Mouse (Mus musculus) embryonic facial prominence, embryonic 10.5 days (tissue): ENCODE data around the gene Gm42906. TPM values are rescaled to one million over a fixed set of nuclear protein-coding genes. Genes with fewer than 3 reads are reported as not detected.

Source experiments
- DNase-seq: peaks from one replicate; pipeline ENCODE4 v3.0.0-alpha.2; 2017; ENCODE audit warnings: low spot score
- H3K27ac ChIP-seq: fragments of 300-500 bp; sonication (generic); replicated peaks from 2 replicates; pipeline ENCODE4 v1.5.1; 2016; ENCODE audit warnings: mild to moderate bottlenecking
- H3K27me3 ChIP-seq: fragments of 300-500 bp; sonication (generic); replicated peaks from 2 replicates; pipeline ENCODE4 v1.6.1; 2016; ENCODE audit warnings: low read depth, mild to moderate bottlenecking; ENCODE audit not compliant: poor library complexity, severe bottlenecking
- H3K36me3 ChIP-seq: fragments of 300-500 bp; sonication (generic); replicated peaks from 2 replicates; pipeline ENCODE4 v1.6.1; 2016; ENCODE audit warnings: mild to moderate bottlenecking, moderate library complexity
- H3K4me1 ChIP-seq: fragments of 300-500 bp; sonication (generic); 2 replicates; pipeline ENCODE4 v1.6.1; 2016
- H3K4me3 ChIP-seq: fragments of 300-500 bp; sonication (generic); 2 replicates; pipeline ENCODE4 v1.5.1; 2016; ENCODE audit warnings: mild to moderate bottlenecking, moderate library complexity
- H3K9me3 ChIP-seq: fragments of 300-500 bp; sonication (generic); 2 replicates; pipeline ENCODE4 v1.6.1; 2016; ENCODE audit warnings: mild to moderate bottlenecking
- WGBS: fragments of 180-500 bp; shearing (Covaris S2); methylation state at CpG from one replicate; pipeline ENCODE4 v1.1.7; 2016; 5-methylcytosine and 5-hydroxymethylcytosine counted together
- polyA plus RNA-seq: library from polyadenylated mRNA; unstranded; fragments of >200 nt; fragmentation: Nextera tagmentation; extraction: Ambion mirVana; gene quantifications from 2 replicates; pipeline ENCODE4 v1.2.1, GENCODE M21; 2016

Gene Gm42906
- polyA plus RNA-seq, 1 experiment from 2014 or later: not detected

- Histone ChIP-seq H3K4me3 (no peak overlapping the region), H3K36me3 (no peaks in the 10 kb centered on the region), H3K27ac (no peak overlapping the region), H3K4me1 (peaks cover 21% of the 10 kb centered on the region), H3K9me3 (no peaks in the 10 kb centered on the region), H3K27me3 (no peaks in the 10 kb centered on the region)
- WGBS: 82% methylated on average over 11 of the region's 11 CpGs
- DNase-seq: no peak
These were observed 240.6 kb downstream of the Gm42906 start for GRCm38 (mm10) chr5:151187336-151187735.

GRCm38 (mm10) chr5:151185286-151185856, 242.6 kb downstream of the Gm42906 start:
- DNase-seq: no peak
- no peaks in the 10 kb centered on the region for H3K27me3 ChIP-seq
- WGBS: 68% methylated on average over 8 of the region's 8 CpGs
- no peaks in the 10 kb centered on the region for H3K9me3 ChIP-seq
- H3K27ac ChIP-seq: no peak overlapping the region
- H3K4me3 ChIP-seq: no peak overlapping the region
- no peaks in the 10 kb centered on the region for H3K36me3 ChIP-seq
- peaks cover 18% of the 10 kb centered on the region for H3K4me1 ChIP-seq

- no peaks in the 10 kb centered on the region for H3K27me3 ChIP-seq
- H3K4me3 ChIP-seq: no peak overlapping the region
- H3K4me1 ChIP-seq: peaks cover 9% of the 10 kb centered on the region; the same call in 1 of the 2 replicates
- H3K9me3 ChIP-seq: no peaks in the 10 kb centered on the region
- H3K27ac ChIP-seq: no peak overlapping the region
- H3K36me3 ChIP-seq: no peaks in the 10 kb centered on the region
- WGBS: 86% methylated on average over 11 of the region's 11 CpGs
- no peak for DNase-seq
These were observed 244.2 kb downstream of the Gm42906 start for GRCm38 (mm10) chr5:151183656-151184240.

- 93% methylated on average over 8 of the region's 8 CpGs for WGBS
- Histone ChIP-seq H3K27ac (no peak overlapping the region), H3K36me3 (no peaks in the 10 kb centered on the region), H3K4me3 (no peak overlapping the region), H3K27me3 (no peaks in the 10 kb centered on the region), H3K4me1 (peaks cover 9% of the 10 kb centered on the region; the same call in 1 of the 2 replicates), H3K9me3 (no peaks in the 10 kb centered on the region)
- DNase-seq: no peak
These were observed 246.7 kb downstream of the Gm42906 start for GRCm38 (mm10) chr5:151181288-151181687.

GRCm38 (mm10) chr5:151180176-151180785, 247.7 kb downstream of the Gm42906 start:
- Histone ChIP-seq H3K4me3 (no peak overlapping the region), H3K36me3 (no peaks in the 10 kb centered on the region), H3K27ac (no peak overlapping the region), H3K27me3 (no peaks in the 10 kb centered on the region), H3K4me1 (peaks cover 5% of the 10 kb centered on the region; the same call in 1 of the 2 replicates), H3K9me3 (no peaks in the 10 kb centered on the region)
- WGBS: 90% methylated on average over 9 of the region's 9 CpGs
- no peak for DNase-seq

GRCm38 (mm10) chr5:151177171-151177570, 250.8 kb downstream of the Gm42906 start:
- Histone ChIP-seq H3K27ac (no peak overlapping the region), H3K4me1 (peaks cover 12% of the 10 kb centered on the region), H3K36me3 (no peaks in the 10 kb centered on the region), H3K27me3 (no peaks in the 10 kb centered on the region), H3K9me3 (no peaks in the 10 kb centered on the region), H3K4me3 (no peak overlapping the region)
- 92% methylated on average over 3 of the region's 3 CpGs for WGBS
- DNase-seq: no peak

GRCm38 (mm10) chr5:151175897-151176313, 252.1 kb downstream of the Gm42906 start:
- Histone ChIP-seq H3K9me3 (no peaks in the 10 kb centered on the region), H3K4me1 (peaks cover 12% of the 10 kb centered on the region), H3K36me3 (no peaks in the 10 kb centered on the region), H3K27ac (no peak overlapping the region), H3K27me3 (no peaks in the 10 kb centered on the region), H3K4me3 (no peak overlapping the region)
- 83% methylated on average over 4 of the region's 4 CpGs for WGBS
- DNase-seq: no peak

- Histone ChIP-seq H3K9me3 (no peaks in the 10 kb centered on the region), H3K4me3 (no peak overlapping the region), H3K36me3 (no peaks in the 10 kb centered on the region), H3K27ac (no peak overlapping the region), H3K4me1 (peaks cover 12% of the 10 kb centered on the region), H3K27me3 (no peaks in the 10 kb centered on the region)
- 58% methylated on average over 7 of the region's 7 CpGs for WGBS
- no peak for DNase-seq
These were observed 253.2 kb downstream of the Gm42906 start for GRCm38 (mm10) chr5:151174485-151175460.

- no peak for DNase-seq
- H3K27ac ChIP-seq: no peak overlapping the region
- WGBS: 73% methylated on average over 1 of the region's 1 CpGs
- no peak overlapping the region for H3K4me3 ChIP-seq
- H3K9me3 ChIP-seq: no peaks in the 10 kb centered on the region
- no peaks in the 10 kb centered on the region for H3K27me3 ChIP-seq
- H3K36me3 ChIP-seq: no peaks in the 10 kb centered on the region
- H3K4me1 ChIP-seq: peaks cover 12% of the 10 kb centered on the region
These were observed 254.2 kb downstream of the Gm42906 start for GRCm38 (mm10) chr5:151173774-151174173.

GRCm38 (mm10) chr5:151170168-151170750, 257.7 kb downstream of the Gm42906 start:
- Histone ChIP-seq H3K36me3 (no peaks in the 10 kb centered on the region), H3K4me1 (peaks cover 25% of the 10 kb centered on the region), H3K4me3 (no peak overlapping the region), H3K27ac (no peak overlapping the region), H3K9me3 (no peaks in the 10 kb centered on the region), H3K27me3 (no peaks in the 10 kb centered on the region)
- DNase-seq: no peak
- 85% methylated on average over 3 of the region's 3 CpGs for WGBS

- 89% methylated on average over 3 of the region's 3 CpGs for WGBS
- H3K4me3 ChIP-seq: no peak overlapping the region
These were observed 259.8 kb downstream of the Gm42906 start for GRCm38 (mm10) chr5:151168191-151168590.

GRCm38 (mm10) chr5:151167641-151168040, 260.3 kb downstream of the Gm42906 start:
- Histone ChIP-seq H3K27me3 (no peaks in the 10 kb centered on the region), H3K4me1 (peaks cover 33% of the 10 kb centered on the region), H3K36me3 (no peaks in the 10 kb centered on the region), H3K27ac (no peak overlapping the region), H3K9me3 (no peaks in the 10 kb centered on the region), H3K4me3 (no peak overlapping the region)
- whole genome bisulfite sequencing: 80% methylated on average over 6 of the region's 6 CpGs
- DNase-seq: no peak

More at GRCm38 (mm10) chr5:151168191-151168590, 259.8 kb downstream of the Gm42906 start:
- H3K27me3 ChIP-seq: no peaks in the 10 kb centered on the region
- DNase-seq: no peak
- no peaks in the 10 kb centered on the region for H3K36me3 ChIP-seq
- no peak overlapping the region for H3K27ac ChIP-seq
- no peaks in the 10 kb centered on the region for H3K9me3 ChIP-seq
- H3K4me1 ChIP-seq: peaks cover 33% of the 10 kb centered on the region
